Mouse (Mus musculus) lung, postnatal 0 days (tissue): ENCODE measurements around the gene Map1a.

Experiments used
- CTCF ChIP-seq: IDR thresholded peaks from 2 replicates; pipeline ENCODE4 v1.5.1; 2016; ENCODE audit warnings: antibody characterized with exemption, mild to moderate bottlenecking
- EP300 ChIP-seq: IDR thresholded peaks from 2 replicates; pipeline ENCODE4 v1.6.1; 2016; ENCODE audit warnings: antibody characterized with exemption, mild to moderate bottlenecking, control low read depth

GRCm38 (mm10) chr2:121300036-121300435 is 10.6 kb downstream of the Map1a start:
- TF ChIP-seq CTCF = no peak
- no peak for TF ChIP-seq EP300
